Mouse (Mus musculus): ENCODE results near the gene Csf2rb2. TPM values are rescaled to one million over a fixed set of nuclear protein-coding genes. Genes with fewer than 3 reads are reported as not detected.
"Not testable (repeated sequence)": the region's sequence is repeated elsewhere in the genome, so short reads cannot be mapped to it uniquely, and the experiment has no call there.

Gene Csf2rb2
- polyA plus RNA-seq, 1 experiment from 2014 or later = 0.06 TPM

DNA sequence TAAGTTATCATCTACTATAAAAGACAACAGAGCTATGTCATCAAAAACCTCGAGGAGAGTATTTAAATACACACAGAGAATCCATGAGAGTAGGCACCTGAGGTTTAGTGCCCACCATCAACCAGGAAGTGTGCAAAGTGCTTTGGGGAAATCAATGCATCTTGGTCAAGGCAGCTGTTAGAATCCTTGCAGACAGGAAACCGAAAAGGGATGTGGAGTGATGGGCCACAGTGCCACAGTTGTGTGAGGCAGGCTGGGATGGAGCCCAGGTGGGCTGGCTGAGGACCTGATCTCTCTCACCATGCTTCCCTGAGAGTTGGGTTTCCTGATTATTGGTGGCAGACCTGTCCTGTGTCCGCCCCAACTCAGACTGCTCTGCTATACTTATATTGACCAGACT is 5.9 kb downstream of the Csf2rb2 start:
- H3K9ac ChIP-seq (ENCODE audit: low read depth, low read length) = no peak overlapping the region
- H3K4me3 ChIP-seq (ENCODE audit: low read length) = no peak overlapping the region
- no peak for ATAC-seq
- no peaks in the 10 kb centered on the region for H3K27me3 ChIP-seq (replicated peaks; ENCODE audit: control insufficient read depth, insufficient read depth, low read length)
- no peaks in the 10 kb centered on the region for H3K9me3 ChIP-seq (ENCODE audit: control insufficient read depth, low read length)
- no peak overlapping the region for H3K27ac ChIP-seq (ENCODE audit: low read depth, low read length)
- WGBS = 73% methylated on average over 3 of the region's 3 CpGs
- H3K4me2 ChIP-seq (ENCODE audit: low read length) = no peak overlapping the region
- no peaks in the 10 kb centered on the region for H3K36me3 ChIP-seq (ENCODE audit: control insufficient read depth, insufficient read depth, low read length)
- H3K4me1 ChIP-seq (ENCODE audit: control insufficient read depth, insufficient read depth, low read depth, low read length) = no peaks in the 10 kb centered on the region

GRCm38 (mm10) chr15:78298558-78298957 is 7.0 kb downstream of the Csf2rb2 start:
- WGBS = 100% methylated on average over 1 of the region's 1 CpGs
- no peaks in the 10 kb centered on the region for H3K36me3 ChIP-seq (ENCODE audit: control insufficient read depth, insufficient read depth, low read length)
- H3K4me3 ChIP-seq (ENCODE audit: low read length) = no peak overlapping the region
- no peaks in the 10 kb centered on the region for H3K9me3 ChIP-seq (ENCODE audit: control insufficient read depth, low read length)
- H3K9ac ChIP-seq (ENCODE audit: low read depth, low read length) = no peak overlapping the region
- no peaks in the 10 kb centered on the region for H3K4me1 ChIP-seq (ENCODE audit: control insufficient read depth, insufficient read depth, low read depth, low read length)
- H3K27me3 ChIP-seq (replicated peaks; ENCODE audit: control insufficient read depth, insufficient read depth, low read length) = no peaks in the 10 kb centered on the region
- H3K27ac ChIP-seq (ENCODE audit: low read depth, low read length) = no peak overlapping the region
- no peak for ATAC-seq
- H3K4me2 ChIP-seq (ENCODE audit: low read length) = no peak overlapping the region

DNA sequence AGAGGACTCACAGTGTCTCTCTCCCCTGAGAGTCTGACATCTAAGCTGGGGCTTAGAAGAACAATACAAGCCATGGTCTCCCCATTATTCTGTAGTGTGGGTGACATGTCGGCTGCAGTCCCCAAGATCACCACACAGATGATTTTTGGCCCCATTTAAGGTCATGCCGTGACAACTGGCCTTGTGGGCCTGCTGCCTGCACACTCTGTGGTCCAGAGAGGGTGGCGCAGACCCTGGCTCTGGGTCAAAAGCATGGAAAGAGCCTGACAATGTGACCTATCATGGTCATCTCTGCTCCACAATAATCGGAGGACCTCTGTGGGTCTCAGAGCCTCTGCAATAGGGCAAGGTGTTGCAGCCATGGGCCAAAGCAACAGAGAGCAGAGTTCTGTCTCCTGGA is 11.8 kb downstream of the Csf2rb2 start:
- no peaks in the 10 kb centered on the region; the same call in 1 of the 2 replicates for H3K4me1 ChIP-seq (ENCODE audit: control insufficient read depth, insufficient read depth, low read depth, low read length)
- H3K36me3 ChIP-seq (ENCODE audit: control insufficient read depth, insufficient read depth, low read length) = no peaks in the 10 kb centered on the region
- WGBS = 87% methylated on average over 4 of the region's 4 CpGs
- no peak overlapping the region for H3K27ac ChIP-seq (ENCODE audit: low read depth, low read length)
- no peaks in the 10 kb centered on the region for H3K9me3 ChIP-seq (ENCODE audit: control insufficient read depth, low read length)
- no peak overlapping the region for H3K4me3 ChIP-seq (ENCODE audit: low read length)
- no peak overlapping the region for H3K9ac ChIP-seq (ENCODE audit: low read depth, low read length)
- ATAC-seq = no peak
- H3K4me2 ChIP-seq (ENCODE audit: low read length) = no peak overlapping the region
- no peaks in the 10 kb centered on the region for H3K27me3 ChIP-seq (replicated peaks; ENCODE audit: control insufficient read depth, insufficient read depth, low read length)

DNA sequence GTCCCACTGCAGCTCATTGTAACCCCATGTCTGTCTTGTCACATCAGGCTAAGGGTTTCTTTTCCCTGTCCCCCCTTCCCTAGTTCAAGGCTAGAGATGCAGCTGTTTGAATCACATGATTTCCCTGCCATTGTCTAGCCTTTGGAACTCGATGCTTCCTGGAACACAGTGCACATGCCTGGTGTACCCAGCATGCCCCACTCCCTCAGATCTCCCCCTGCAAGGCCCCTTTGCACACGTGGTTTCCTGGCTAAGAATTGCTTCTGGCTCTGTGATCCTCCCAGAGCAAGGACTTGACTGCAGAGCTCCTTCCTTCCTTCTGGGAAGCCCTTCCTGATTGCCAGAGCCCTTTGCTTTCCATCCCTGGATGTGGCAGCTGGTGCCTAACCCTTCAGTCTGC is 12.3 kb downstream of the Csf2rb2 start:
- H3K27me3 ChIP-seq (replicated peaks; ENCODE audit: control insufficient read depth, insufficient read depth, low read length); H3K27ac ChIP-seq (ENCODE audit: low read depth, low read length); H3K36me3 ChIP-seq (ENCODE audit: control insufficient read depth, insufficient read depth, low read length); H3K9ac ChIP-seq (ENCODE audit: low read depth, low read length); H3K4me3 ChIP-seq (ENCODE audit: low read length); H3K9me3 ChIP-seq (ENCODE audit: control insufficient read depth, low read length); ATAC-seq; H3K4me1 ChIP-seq (ENCODE audit: control insufficient read depth, insufficient read depth, low read depth, low read length); H3K4me2 ChIP-seq (ENCODE audit: low read length): not testable (repeated sequence)
- 6% methylated on average over 2 of the region's 2 CpGs for WGBS

- not testable (repeated sequence) for H3K36me3 ChIP-seq (ENCODE audit: control insufficient read depth, insufficient read depth, low read length); H3K27ac ChIP-seq (ENCODE audit: low read depth, low read length); ATAC-seq; H3K4me3 ChIP-seq (ENCODE audit: low read length); H3K27me3 ChIP-seq (replicated peaks; ENCODE audit: control insufficient read depth, insufficient read depth, low read length); H3K9ac ChIP-seq (ENCODE audit: low read depth, low read length); H3K9me3 ChIP-seq (ENCODE audit: control insufficient read depth, low read length); H3K4me2 ChIP-seq (ENCODE audit: low read length); H3K4me1 ChIP-seq (ENCODE audit: control insufficient read depth, insufficient read depth, low read depth, low read length)
- WGBS = 74% methylated on average over 4 of the region's 5 CpGs
Measured at GRCm38 (mm10) chr15:78289775-78290174, 15.7 kb downstream of the Csf2rb2 start.

DNA sequence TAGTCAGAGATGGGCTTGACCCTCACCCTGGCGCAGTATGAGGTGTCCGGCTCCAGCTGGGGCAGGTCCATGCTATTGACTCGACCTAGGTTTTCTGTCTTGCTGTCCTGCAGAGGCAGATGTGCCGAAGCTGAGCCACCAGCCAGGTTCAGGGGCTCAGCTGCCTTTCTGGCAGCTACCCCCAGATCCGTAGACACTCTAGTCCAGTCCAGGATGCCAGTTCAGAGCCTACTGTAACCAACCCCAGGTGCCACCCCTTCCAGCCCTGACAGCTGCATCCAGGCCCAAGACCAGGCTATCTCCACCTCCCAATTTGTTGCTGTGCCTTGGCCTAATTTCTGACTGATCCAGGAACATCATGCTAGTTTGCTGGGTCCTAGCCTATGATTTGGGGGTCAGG is 17.6 kb downstream of the Csf2rb2 start:
- H3K27ac ChIP-seq (ENCODE audit: low read depth, low read length) = no peak overlapping the region
- H3K4me1 ChIP-seq (ENCODE audit: control insufficient read depth, insufficient read depth, low read depth, low read length) = no peaks in the 10 kb centered on the region; the same call in 1 of the 2 replicates
- no peak overlapping the region for H3K4me2 ChIP-seq (ENCODE audit: low read length)
- WGBS = 96% methylated on average over 5 of the region's 5 CpGs
- H3K9ac ChIP-seq (ENCODE audit: low read depth, low read length) = no peak overlapping the region
- H3K9me3 ChIP-seq (ENCODE audit: control insufficient read depth, low read length) = no peaks in the 10 kb centered on the region
- no peak overlapping the region for H3K4me3 ChIP-seq (ENCODE audit: low read length)
- no peak for ATAC-seq
- no peaks in the 10 kb centered on the region for H3K27me3 ChIP-seq (replicated peaks; ENCODE audit: control insufficient read depth, insufficient read depth, low read length)
- no peaks in the 10 kb centered on the region for H3K36me3 ChIP-seq (ENCODE audit: control insufficient read depth, insufficient read depth, low read length)

GRCm38 (mm10) chr15:78278308-78278707 is 27.2 kb downstream of the Csf2rb2 start:
- WGBS = 87% methylated on average over 2 of the region's 2 CpGs
- no peaks in the 10 kb centered on the region for H3K9me3 ChIP-seq (ENCODE audit: control insufficient read depth, low read length)
- H3K27ac ChIP-seq (ENCODE audit: low read depth, low read length) = no peak overlapping the region
- H3K36me3 ChIP-seq (ENCODE audit: control insufficient read depth, insufficient read depth, low read length) = no peaks in the 10 kb centered on the region
- no peak overlapping the region for H3K9ac ChIP-seq (ENCODE audit: low read depth, low read length)
- no peak overlapping the region for H3K4me2 ChIP-seq (ENCODE audit: low read length)
- no peak for ATAC-seq
- no peak overlapping the region for H3K4me3 ChIP-seq (ENCODE audit: low read length)
- H3K27me3 ChIP-seq (replicated peaks; ENCODE audit: control insufficient read depth, insufficient read depth, low read length) = no peaks in the 10 kb centered on the region
- H3K4me1 ChIP-seq (ENCODE audit: control insufficient read depth, insufficient read depth, low read depth, low read length) = no peaks in the 10 kb centered on the region

DNA sequence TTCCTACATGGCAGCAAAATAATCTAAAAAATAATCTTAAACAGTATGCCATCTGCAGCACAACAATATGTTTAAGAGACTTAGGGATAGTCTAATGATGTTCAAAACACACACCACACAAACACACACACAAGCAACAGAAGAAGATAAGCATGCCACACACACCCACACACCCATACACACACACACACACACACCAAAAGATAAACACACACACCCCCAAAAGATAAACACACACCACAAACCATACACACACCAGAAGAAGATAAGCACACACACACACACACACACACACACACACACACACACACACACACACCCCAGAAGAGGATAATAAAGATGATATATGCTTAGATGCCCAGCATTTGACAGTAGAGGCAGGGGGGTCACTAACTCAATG is 34.3 kb downstream of the Csf2rb2 start:
- no peaks in the 10 kb centered on the region for H3K36me3 ChIP-seq (ENCODE audit: control insufficient read depth, insufficient read depth, low read length)
- H3K4me3 ChIP-seq (ENCODE audit: low read length) = no peak overlapping the region
- no peak overlapping the region for H3K9ac ChIP-seq (ENCODE audit: low read depth, low read length)
- no peak overlapping the region for H3K4me2 ChIP-seq (ENCODE audit: low read length)
- no peaks in the 10 kb centered on the region for H3K9me3 ChIP-seq (ENCODE audit: control insufficient read depth, low read length)
- no peaks in the 10 kb centered on the region for H3K4me1 ChIP-seq (ENCODE audit: control insufficient read depth, insufficient read depth, low read depth, low read length)
- no peak overlapping the region for H3K27ac ChIP-seq (ENCODE audit: low read depth, low read length)
- ATAC-seq = no peak
- H3K27me3 ChIP-seq (replicated peaks; ENCODE audit: control insufficient read depth, insufficient read depth, low read length) = no peaks in the 10 kb centered on the region

DNA sequence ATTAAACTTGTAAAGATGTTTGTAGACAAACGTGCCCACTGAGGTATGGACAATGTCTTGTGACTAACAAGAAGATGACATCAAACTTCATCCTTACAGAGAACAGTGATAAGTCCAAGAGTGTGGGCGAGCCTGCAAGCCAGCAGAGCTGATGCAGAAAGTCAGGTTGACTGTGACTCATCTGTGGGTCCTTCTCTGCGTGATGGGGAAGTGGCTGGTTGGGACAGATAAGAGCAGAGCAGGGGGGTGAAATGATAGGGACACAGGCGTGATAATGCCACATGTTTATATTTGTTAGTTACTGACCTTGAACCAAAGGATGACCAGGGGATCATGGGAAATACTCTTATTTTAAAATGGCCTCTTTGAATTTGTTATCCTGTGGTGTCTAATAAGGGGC is 37.7 kb downstream of the Csf2rb2 start:
- WGBS = 83% methylated on average over 4 of the region's 4 CpGs
- ATAC-seq = no peak
- Histone ChIP-seq H3K9me3 (ENCODE audit: control insufficient read depth, low read length) (no peaks in the 10 kb centered on the region), H3K27ac (ENCODE audit: low read depth, low read length) (no peak overlapping the region), H3K4me3 (ENCODE audit: low read length) (no peak overlapping the region), H3K4me2 (ENCODE audit: low read length) (no peak overlapping the region), H3K4me1 (ENCODE audit: control insufficient read depth, insufficient read depth, low read depth, low read length) (no peaks in the 10 kb centered on the region), H3K9ac (ENCODE audit: low read depth, low read length) (no peak overlapping the region), H3K36me3 (ENCODE audit: control insufficient read depth, insufficient read depth, low read length) (no peaks in the 10 kb centered on the region), H3K27me3 (replicated peaks; ENCODE audit: control insufficient read depth, insufficient read depth, low read length) (no peaks in the 10 kb centered on the region)

DNA sequence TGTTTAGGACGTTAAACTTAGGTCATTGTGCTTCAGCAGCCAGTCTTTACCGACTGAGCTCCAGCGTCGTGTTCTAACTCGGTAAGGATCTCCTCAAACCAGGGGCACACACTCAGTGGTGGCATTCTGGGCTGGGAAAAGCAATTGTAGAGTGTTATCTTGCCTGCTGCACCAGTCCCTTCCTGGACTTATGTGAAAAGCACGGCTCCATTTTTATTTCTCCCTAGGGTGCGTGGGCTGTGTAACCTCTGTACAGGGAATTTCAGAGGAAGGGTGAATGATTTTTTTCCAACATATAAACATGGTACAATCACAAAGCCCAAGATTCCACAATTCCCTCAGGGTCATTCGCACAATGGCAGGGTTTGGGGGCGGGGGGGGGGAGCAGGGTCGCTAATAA is 38.1 kb downstream of the Csf2rb2 start:
- Histone ChIP-seq H3K4me2 (ENCODE audit: low read length) (no peak overlapping the region), H3K4me1 (ENCODE audit: control insufficient read depth, insufficient read depth, low read depth, low read length) (no peaks in the 10 kb centered on the region), H3K9ac (ENCODE audit: low read depth, low read length) (no peak overlapping the region), H3K36me3 (ENCODE audit: control insufficient read depth, insufficient read depth, low read length) (no peaks in the 10 kb centered on the region), H3K27ac (ENCODE audit: low read depth, low read length) (no peak overlapping the region), H3K27me3 (replicated peaks; ENCODE audit: control insufficient read depth, insufficient read depth, low read length) (no peaks in the 10 kb centered on the region), H3K4me3 (ENCODE audit: low read length) (no peak overlapping the region), H3K9me3 (ENCODE audit: control insufficient read depth, low read length) (no peaks in the 10 kb centered on the region)
- ATAC-seq = no peak
- 84% methylated on average over 10 of the region's 10 CpGs for WGBS
